Mouse (Mus musculus) neural tube, embryonic 13.5 days (tissue): ENCODE data around the gene Itpkb. TPM values are rescaled to one million over a fixed set of nuclear protein-coding genes. Genes with fewer than 3 reads are reported as not detected.

Experiments
- ATAC-seq: fragments of 200-750 bp; cut with Nextera tagmentation; 2 replicates; pipeline ENCODE4 v1.8.0; 2017; ENCODE audit warnings: low read depth, mild to moderate bottlenecking, moderate TSS enrichment, moderate library complexity
- H3K27ac ChIP-seq: fragments of 300-500 bp; sonication (generic); replicated peaks from 2 replicates; pipeline ENCODE4 v1.5.1; 2015; ENCODE audit warnings: moderate library complexity, mild to moderate bottlenecking, inconsistent platforms
- H3K27me3 ChIP-seq: fragments of 300-500 bp; sonication (generic); 2 replicates; pipeline ENCODE4 v1.6.1; 2015; ENCODE audit warnings: mild to moderate bottlenecking, inconsistent platforms
- H3K36me3 ChIP-seq: fragments of 300-500 bp; sonication (generic); 2 replicates; pipeline ENCODE4 v1.6.1; 2015; ENCODE audit warnings: mild to moderate bottlenecking, inconsistent platforms
- H3K4me1 ChIP-seq: fragments of 300-500 bp; sonication (generic); replicated peaks from 2 replicates; pipeline ENCODE4 v1.6.1; 2015; ENCODE audit warnings: inconsistent platforms
- H3K4me2 ChIP-seq: fragments of 300-500 bp; sonication (generic); 2 replicates; pipeline ENCODE4 v1.6.1; 2015; ENCODE audit warnings: inconsistent platforms, mild to moderate bottlenecking, moderate library complexity
- H3K4me3 ChIP-seq: fragments of 300-500 bp; sonication (generic); 2 replicates; pipeline ENCODE4 v1.5.1; 2015; ENCODE audit warnings: mild to moderate bottlenecking, inconsistent platforms
- H3K9ac ChIP-seq: fragments of 300-500 bp; sonication (generic); 2 replicates; pipeline ENCODE4 v1.6.1; 2015; ENCODE audit warnings: moderate library complexity, mild to moderate bottlenecking, inconsistent platforms
- H3K9me3 ChIP-seq: fragments of 300-500 bp; sonication (generic); 2 replicates; pipeline ENCODE4 v1.6.1; 2016; ENCODE audit warnings: inconsistent platforms
- WGBS: fragments of 180-500 bp; shearing (Covaris S2); methylation state at CpG from one replicate; pipeline ENCODE4 v1.1.7; 2015; 5-methylcytosine and 5-hydroxymethylcytosine counted together
- polyA plus RNA-seq: library from polyadenylated mRNA; unstranded; fragments of >200 nt; fragmentation: Nextera tagmentation; extraction: Ambion mirVana; gene quantifications from 2 replicates; pipeline ENCODE4 v1.2.1, GENCODE M21; 2015

The Itpkb gene
- polyA plus RNA-seq, 1 experiment from 2014 or later = 3.9 TPM

- Histone ChIP-seq H3K4me2 (no peak overlapping the region), H3K4me1 (peaks cover 46% of the 10 kb centered on the region), H3K27me3 (no peaks in the 10 kb centered on the region), H3K36me3 (no peaks in the 10 kb centered on the region), H3K27ac (peak overlapping the region; percentile 23; the same call in 1 of the 2 replicates), H3K9ac (no peak overlapping the region), H3K9me3 (no peaks in the 10 kb centered on the region), H3K4me3 (no peak overlapping the region)
- 79% methylated on average over 11 of the region's 11 CpGs for WGBS
- ATAC-seq = no peak
Observed at GRCm38 (mm10) chr1:180406336-180407035, 76.2 kb downstream of the Itpkb start.

GRCm38 (mm10) chr1:180407171-180407671, 76.9 kb downstream of the Itpkb start:
- H3K4me2 ChIP-seq = peak overlapping the region; percentile 40
- peak overlapping the region; percentile 65; the same call in 1 of the 2 replicates for H3K27ac ChIP-seq
- ATAC-seq = peak; percentile 72

GRCm38 (mm10) chr1:180407727-180408719, 77.7 kb downstream of the Itpkb start:
- peak; percentile 66 for ATAC-seq
- no peaks in the 10 kb centered on the region for H3K27me3 ChIP-seq
- 65% methylated on average over 18 of the region's 18 CpGs for WGBS
- H3K9me3 ChIP-seq = no peaks in the 10 kb centered on the region
- H3K4me1 ChIP-seq = peaks cover 42% of the 10 kb centered on the region
- H3K4me2 ChIP-seq = no peak overlapping the region; the same call in 1 of the 2 replicates
- H3K27ac ChIP-seq = peak overlapping the region; percentile 65; the same call in 1 of the 2 replicates
- H3K9ac ChIP-seq = no peak overlapping the region
- no peaks in the 10 kb centered on the region for H3K36me3 ChIP-seq
- no peak overlapping the region for H3K4me3 ChIP-seq

More at GRCm38 (mm10) chr1:180407171-180407671, 76.9 kb downstream of the Itpkb start:
- Histone ChIP-seq H3K27me3 (no peaks in the 10 kb centered on the region), H3K9me3 (no peaks in the 10 kb centered on the region), H3K36me3 (no peaks in the 10 kb centered on the region), H3K9ac (peak overlapping the region; percentile 49; the same call in 1 of the 2 replicates), H3K4me3 (peak overlapping the region; percentile 8; the same call in 1 of the 2 replicates), H3K4me1 (peaks cover 46% of the 10 kb centered on the region)
- 10% methylated on average over 16 of the region's 16 CpGs for WGBS

GRCm38 (mm10) chr1:180408832-180409231, 78.5 kb downstream of the Itpkb start:
- Histone ChIP-seq H3K27ac (no peak overlapping the region), H3K4me3 (no peak overlapping the region), H3K9me3 (no peaks in the 10 kb centered on the region), H3K4me2 (no peak overlapping the region), H3K9ac (no peak overlapping the region), H3K36me3 (no peaks in the 10 kb centered on the region), H3K27me3 (no peaks in the 10 kb centered on the region), H3K4me1 (peaks cover 36% of the 10 kb centered on the region)
- WGBS = 56% methylated on average over 9 of the region's 9 CpGs
- no peak for ATAC-seq

- peaks cover 32% of the 10 kb centered on the region for H3K4me1 ChIP-seq
- H3K4me3 ChIP-seq = no peak overlapping the region
- H3K4me2 ChIP-seq = no peak overlapping the region
- ATAC-seq = no peak
- H3K9ac ChIP-seq = no peak overlapping the region
- WGBS = 72% methylated on average over 5 of the region's 5 CpGs
- H3K9me3 ChIP-seq = no peaks in the 10 kb centered on the region
- H3K27ac ChIP-seq = no peak overlapping the region
- H3K27me3 ChIP-seq = no peaks in the 10 kb centered on the region
- H3K36me3 ChIP-seq = no peaks in the 10 kb centered on the region
Observed at GRCm38 (mm10) chr1:180409771-180410170, 79.5 kb downstream of the Itpkb start.

GRCm38 (mm10) chr1:180410306-180410705, 80.0 kb downstream of the Itpkb start:
- WGBS = 81% methylated on average over 7 of the region's 7 CpGs
- peaks cover 32% of the 10 kb centered on the region for H3K4me1 ChIP-seq
- ATAC-seq = no peak
- H3K9ac ChIP-seq = no peak overlapping the region
- no peak overlapping the region for H3K4me3 ChIP-seq
- no peaks in the 10 kb centered on the region for H3K36me3 ChIP-seq
- no peaks in the 10 kb centered on the region for H3K9me3 ChIP-seq
- H3K4me2 ChIP-seq = no peak overlapping the region
- H3K27ac ChIP-seq = no peak overlapping the region
- H3K27me3 ChIP-seq = no peaks in the 10 kb centered on the region

GRCm38 (mm10) chr1:180415064-180415463, 84.8 kb downstream of the Itpkb start:
- no peaks in the 10 kb centered on the region for H3K9me3 ChIP-seq
- no peak overlapping the region for H3K9ac ChIP-seq
- 58% methylated on average over 4 of the region's 4 CpGs for WGBS
- H3K27me3 ChIP-seq = no peaks in the 10 kb centered on the region
- H3K27ac ChIP-seq = no peak overlapping the region
- no peak overlapping the region for H3K4me3 ChIP-seq
- no peak overlapping the region for H3K4me2 ChIP-seq
- ATAC-seq = no peak
- H3K36me3 ChIP-seq = no peaks in the 10 kb centered on the region
- H3K4me1 ChIP-seq = 0 out of 2 replicates have a peak, but pooled peaks cover 6% of the 10 kb centered on the region

- Histone ChIP-seq H3K27ac (no peak overlapping the region), H3K9me3 (no peaks in the 10 kb centered on the region), H3K36me3 (no peaks in the 10 kb centered on the region), H3K9ac (no peak overlapping the region), H3K4me2 (no peak overlapping the region), H3K4me1 (peaks cover 10% of the 10 kb centered on the region), H3K4me3 (no peak overlapping the region), H3K27me3 (no peaks in the 10 kb centered on the region)
- no peak for ATAC-seq
- 90% methylated on average over 7 of the region's 7 CpGs for WGBS
Observed at GRCm38 (mm10) chr1:180415836-180416235, 85.6 kb downstream of the Itpkb start.

- Histone ChIP-seq H3K27ac (no peak overlapping the region), H3K4me3 (no peak overlapping the region), H3K4me2 (no peak overlapping the region), H3K27me3 (no peaks in the 10 kb centered on the region), H3K36me3 (no peaks in the 10 kb centered on the region), H3K4me1 (peaks cover 22% of the 10 kb centered on the region), H3K9me3 (no peaks in the 10 kb centered on the region), H3K9ac (no peak overlapping the region)
- ATAC-seq = no peak
- WGBS = 56% methylated on average over 2 of the region's 2 CpGs
Observed at GRCm38 (mm10) chr1:180417118-180417517, 86.8 kb downstream of the Itpkb start.

- H3K36me3 ChIP-seq = no peaks in the 10 kb centered on the region
- WGBS = 94% methylated on average over 2 of the region's 2 CpGs
- no peak overlapping the region for H3K4me2 ChIP-seq
Observed at GRCm38 (mm10) chr1:180419059-180419458, 88.8 kb downstream of the Itpkb start.

GRCm38 (mm10) chr1:180420496-180421164, 90.3 kb downstream of the Itpkb start:
- no peaks in the 10 kb centered on the region; the same call in 1 of the 2 replicates for H3K27me3 ChIP-seq
- ATAC-seq = peak; percentile 73
- H3K36me3 ChIP-seq = no peaks in the 10 kb centered on the region
- peak overlapping the region; percentile 10; the same call in 1 of the 2 replicates for H3K27ac ChIP-seq
- no peak overlapping the region; the same call in 1 of the 2 replicates for H3K9ac ChIP-seq
- H3K4me1 ChIP-seq = peaks cover 28% of the 10 kb centered on the region
- H3K4me3 ChIP-seq = no peak overlapping the region
- H3K9me3 ChIP-seq = no peaks in the 10 kb centered on the region
- no peak overlapping the region for H3K4me2 ChIP-seq
- 30% methylated on average over 8 of the region's 8 CpGs for WGBS

More at GRCm38 (mm10) chr1:180419059-180419458, 88.8 kb downstream of the Itpkb start:
- no peak for ATAC-seq
- no peak overlapping the region for H3K27ac ChIP-seq
- H3K9ac ChIP-seq = no peak overlapping the region
- peaks cover 28% of the 10 kb centered on the region for H3K4me1 ChIP-seq
- H3K4me3 ChIP-seq = no peak overlapping the region
- H3K9me3 ChIP-seq = no peaks in the 10 kb centered on the region
- H3K27me3 ChIP-seq = no peaks in the 10 kb centered on the region; the same call in 1 of the 2 replicates
